Mouse (Mus musculus): ENCODE data around the gene Pld6. TPM values are rescaled to one million over a fixed set of nuclear protein-coding genes. Genes with fewer than 3 reads are reported as not detected.

The Pld6 gene
- polyA plus RNA-seq (2015; fragmentation: Nextera tagmentation; extraction: Ambion mirVana) = 2.9 and 7.3 TPM in 2 replicates

GRCm38 (mm10) chr11:59787199-59787781 is at the start of gene Pld6:
Gene Pld6 (minus strand): TSS chr11:59787645.
- ATAC-seq (peak; percentile 62), DNase-seq (ENCODE audit: low spot score) (peak; percentile 75)
- Histone ChIP-seq H3K4me3 (ENCODE audit: low read depth, low read length) (peak within 1 kb of the TSS; percentile 30), H3K4me1 (ENCODE audit: insufficient read depth, low read depth, low read length) (peaks cover 14% of the 10 kb centered on the region), H3K9me3 (ENCODE audit: low read length) (no peaks in the 10 kb centered on the region), H3K27me3 (replicated peaks; ENCODE audit: insufficient read depth, low read length) (no peaks in the 10 kb centered on the region), H3K9ac (replicated peaks; ENCODE audit: low read depth) (peak within 1 kb of the TSS; percentile 2; the same call in 1 of the 2 replicates), H3K4me2 (replicated peaks; ENCODE audit: low read depth, low read length) (peak within 1 kb of the TSS; percentile 67), H3K27ac (ENCODE audit: low read length) (peak within 1 kb of the TSS; percentile 79), H3K36me3 (ENCODE audit: insufficient read depth, low read length) (peaks cover 6% of the 10 kb centered on the region; the same call in 1 of the 2 replicates)
- no peak for TF ChIP-seq EP300 (IDR thresholded peaks at IDR 0.05)
- peak; percentile 22; the same call in 1 of the 2 replicates for TF ChIP-seq CTCF (IDR thresholded peaks at IDR 0.05)
- WGBS = 2% methylated on average over 51 of the region's 51 CpGs

DNA sequence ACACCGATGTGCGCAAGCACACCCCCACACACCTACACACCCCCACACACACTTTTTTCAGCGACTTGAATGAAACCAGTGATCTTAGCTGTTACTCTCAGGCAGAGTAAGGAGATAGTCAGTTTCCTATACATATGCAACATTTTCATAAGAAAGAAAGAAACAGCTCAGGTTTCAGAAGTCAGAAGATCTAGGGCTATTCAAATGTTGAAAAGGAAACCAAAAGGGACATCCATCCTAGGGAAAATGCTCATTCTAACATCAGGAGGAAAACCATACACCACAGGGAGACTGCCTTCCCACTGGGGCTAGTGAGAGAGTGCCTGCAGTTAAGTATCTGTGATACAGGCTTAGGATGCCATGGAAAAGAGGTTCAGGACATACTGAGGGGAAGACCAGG is 34.2 kb upstream of the Pld6 start:
- H3K36me3 ChIP-seq (ENCODE audit: insufficient read depth, low read length) = peaks cover 51% of the 10 kb centered on the region
- no peak for TF ChIP-seq EP300 (IDR thresholded peaks at IDR 0.05)
- TF ChIP-seq CTCF (IDR thresholded peaks at IDR 0.05) = no peak
- no peak overlapping the region for H3K4me2 ChIP-seq (replicated peaks; ENCODE audit: low read depth, low read length)
- H3K4me3 ChIP-seq (ENCODE audit: low read depth, low read length) = no peak overlapping the region
- WGBS = 89% methylated on average over 3 of the region's 3 CpGs
- ATAC-seq (no peak), DNase-seq (ENCODE audit: low spot score) (no peak)
- no peak overlapping the region for H3K9ac ChIP-seq (replicated peaks; ENCODE audit: low read depth)
- H3K27ac ChIP-seq (ENCODE audit: low read length) = no peak overlapping the region
- H3K9me3 ChIP-seq (ENCODE audit: low read length) = no peaks in the 10 kb centered on the region
- no peaks in the 10 kb centered on the region for H3K4me1 ChIP-seq (ENCODE audit: insufficient read depth, low read depth, low read length)
- no peaks in the 10 kb centered on the region for H3K27me3 ChIP-seq (replicated peaks; ENCODE audit: insufficient read depth, low read length)

- TF ChIP-seq EP300 (IDR thresholded peaks at IDR 0.05) = peak; percentile 38; the same call in 1 of the 2 replicates
- TF ChIP-seq CTCF (IDR thresholded peaks at IDR 0.05) = no peak
- no peaks in the 10 kb centered on the region for H3K27me3 ChIP-seq (replicated peaks; ENCODE audit: insufficient read depth, low read length)
- H3K27ac ChIP-seq (ENCODE audit: low read length) = no peak overlapping the region
- no peaks in the 10 kb centered on the region for H3K9me3 ChIP-seq (ENCODE audit: low read length)
- ATAC-seq (peak; percentile 82), DNase-seq (ENCODE audit: low spot score) (peak; percentile 78)
- no peak overlapping the region for H3K4me2 ChIP-seq (replicated peaks; ENCODE audit: low read depth, low read length)
- peaks cover 31% of the 10 kb centered on the region for H3K36me3 ChIP-seq (ENCODE audit: insufficient read depth, low read length)
- no peak overlapping the region for H3K4me3 ChIP-seq (ENCODE audit: low read depth, low read length)
- no peaks in the 10 kb centered on the region for H3K4me1 ChIP-seq (ENCODE audit: insufficient read depth, low read depth, low read length)
- 80% methylated on average over 3 of the region's 3 CpGs for WGBS
- no peak overlapping the region for H3K9ac ChIP-seq (replicated peaks; ENCODE audit: low read depth)
Observed at GRCm38 (mm10) chr11:59817916-59818315, 30.5 kb upstream of the Pld6 start.

DNA sequence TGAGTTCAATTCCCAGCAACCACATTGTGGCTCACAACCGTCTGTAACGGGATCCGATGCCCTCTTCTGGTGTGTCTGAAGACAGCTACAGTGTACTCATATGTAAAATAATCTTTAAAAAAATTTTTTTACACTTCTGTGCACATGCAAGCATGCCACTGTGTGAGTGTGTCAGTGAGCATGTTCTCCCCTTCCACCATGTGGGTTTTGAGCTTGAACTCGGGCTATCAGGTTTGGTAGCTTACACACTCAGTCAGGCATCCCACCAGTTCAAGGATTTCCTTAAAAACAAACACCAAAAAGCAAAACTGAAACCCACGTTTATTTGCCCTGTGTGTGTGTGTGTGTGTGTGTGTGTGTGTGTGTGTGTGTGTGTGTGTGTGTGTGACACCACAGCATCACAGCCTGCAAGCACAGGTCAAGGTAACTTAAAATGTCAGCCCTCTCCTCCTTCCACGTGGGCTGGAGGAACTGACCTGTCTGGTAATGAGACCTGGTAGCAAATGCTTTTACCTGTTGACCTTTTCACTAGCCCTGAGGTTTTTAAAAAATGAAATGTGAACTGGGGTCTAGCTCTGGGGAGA is 28.1 kb upstream of the Pld6 start:
- Histone ChIP-seq H3K4me2 (replicated peaks; ENCODE audit: low read depth, low read length) (no peak overlapping the region), H3K27me3 (replicated peaks; ENCODE audit: insufficient read depth, low read length) (no peaks in the 10 kb centered on the region), H3K4me1 (ENCODE audit: insufficient read depth, low read depth, low read length) (no peaks in the 10 kb centered on the region), H3K27ac (ENCODE audit: low read length) (no peak overlapping the region), H3K9ac (replicated peaks; ENCODE audit: low read depth) (no peak overlapping the region), H3K9me3 (ENCODE audit: low read length) (no peaks in the 10 kb centered on the region), H3K36me3 (ENCODE audit: insufficient read depth, low read length) (peaks cover 25% of the 10 kb centered on the region), H3K4me3 (ENCODE audit: low read depth, low read length) (no peak overlapping the region)
- no peak for ATAC-seq
- no peak for DNase-seq (ENCODE audit: low spot score)
- TF ChIP-seq CTCF (IDR thresholded peaks at IDR 0.05) = no peak
- no peak for TF ChIP-seq EP300 (IDR thresholded peaks at IDR 0.05)
- 80% methylated on average over 6 of the region's 6 CpGs for WGBS

GRCm38 (mm10) chr11:59814936-59815335 is 27.5 kb upstream of the Pld6 start:
- H3K9ac ChIP-seq (replicated peaks; ENCODE audit: low read depth) = no peak overlapping the region
- H3K9me3 ChIP-seq (ENCODE audit: low read length) = no peaks in the 10 kb centered on the region
- TF ChIP-seq EP300 (IDR thresholded peaks at IDR 0.05) (no peak), CTCF (IDR thresholded peaks at IDR 0.05) (no peak)
- DNase-seq (ENCODE audit: low spot score) (no peak), ATAC-seq (no peak)
- H3K36me3 ChIP-seq (ENCODE audit: insufficient read depth, low read length) = peaks cover 19% of the 10 kb centered on the region; the same call in 1 of the 2 replicates
- H3K27ac ChIP-seq (ENCODE audit: low read length) = no peak overlapping the region
- no peaks in the 10 kb centered on the region for H3K4me1 ChIP-seq (ENCODE audit: insufficient read depth, low read depth, low read length)
- no peaks in the 10 kb centered on the region for H3K27me3 ChIP-seq (replicated peaks; ENCODE audit: insufficient read depth, low read length)
- no peak overlapping the region for H3K4me3 ChIP-seq (ENCODE audit: low read depth, low read length)
- H3K4me2 ChIP-seq (replicated peaks; ENCODE audit: low read depth, low read length) = no peak overlapping the region
- whole genome bisulfite sequencing = 87% methylated on average over 6 of the region's 6 CpGs

DNA sequence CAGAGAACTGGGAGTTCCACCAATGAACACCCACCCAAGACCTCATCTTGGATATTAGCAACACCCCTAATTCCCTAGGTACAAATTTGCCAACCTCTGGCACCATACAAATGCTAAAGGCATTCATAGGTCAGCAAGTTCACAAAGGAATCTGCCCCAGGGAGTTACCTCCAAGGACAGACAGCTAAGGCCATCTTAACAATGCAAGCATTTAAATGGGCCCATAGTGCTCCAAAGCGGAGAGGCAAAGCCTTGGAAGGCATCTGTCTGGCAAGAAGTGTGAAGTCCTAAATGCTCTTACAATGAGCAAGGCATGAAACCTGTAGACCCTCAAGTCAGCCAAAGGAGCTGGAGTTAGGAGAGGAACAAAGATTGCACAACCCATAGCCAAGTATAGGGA is 26.9 kb upstream of the Pld6 start:
- H3K4me1 ChIP-seq (ENCODE audit: insufficient read depth, low read depth, low read length) = no peaks in the 10 kb centered on the region
- TF ChIP-seq CTCF (IDR thresholded peaks at IDR 0.05) (no peak), EP300 (IDR thresholded peaks at IDR 0.05) (no peak)
- no peak for ATAC-seq
- peaks cover 13% of the 10 kb centered on the region; the same call in 1 of the 2 replicates for H3K36me3 ChIP-seq (ENCODE audit: insufficient read depth, low read length)
- H3K9ac ChIP-seq (replicated peaks; ENCODE audit: low read depth) = no peak overlapping the region
- no peak overlapping the region for H3K4me2 ChIP-seq (replicated peaks; ENCODE audit: low read depth, low read length)
- 97% methylated on average over 1 of the region's 1 CpGs for WGBS
- H3K27me3 ChIP-seq (replicated peaks; ENCODE audit: insufficient read depth, low read length) = no peaks in the 10 kb centered on the region
- DNase-seq (ENCODE audit: low spot score) = peak; percentile 48
- no peak overlapping the region for H3K27ac ChIP-seq (ENCODE audit: low read length)
- no peak overlapping the region for H3K4me3 ChIP-seq (ENCODE audit: low read depth, low read length)
- no peaks in the 10 kb centered on the region for H3K9me3 ChIP-seq (ENCODE audit: low read length)
